Mouse (Mus musculus) cerebellum, adult 8-10 months (tissue): ENCODE data around the gene Gdf2.
A peak's percentile ranks its signal among the peaks of the same experiment; 100 is the strongest.

Source experiments
- DNase-seq: peaks from one replicate; pipeline ENCODE4 v3.0.0; 2022

The Gdf2 gene

GRCm38 (mm10) chr14:33958186-33958585, 17.3 kb downstream of the Gdf2 start:
- no peak for DNase-seq

- no peak for DNase-seq
These were observed 18.0 kb downstream of the Gdf2 start for GRCm38 (mm10) chr14:33958841-33959240.

- peak; percentile 59 for DNase-seq
These were observed 18.5 kb downstream of the Gdf2 start for GRCm38 (mm10) chr14:33959341-33959740.

- no peak for DNase-seq
These were observed 24.8 kb downstream of the Gdf2 start for GRCm38 (mm10) chr14:33965675-33966074.

- no peak for DNase-seq
These were observed 31.8 kb downstream of the Gdf2 start for GRCm38 (mm10) chr14:33972679-33973078.

GRCm38 (mm10) chr14:33974752-33975151, 33.9 kb downstream of the Gdf2 start:
- DNase-seq, result no peak

- no peak for DNase-seq
These were observed 36.9 kb downstream of the Gdf2 start for GRCm38 (mm10) chr14:33977748-33978147.

GRCm38 (mm10) chr14:33978604-33979059, 37.8 kb downstream of the Gdf2 start, which contains the start of gene Zfp488:
Zfp488 (minus strand) TSS chr14:33978764.
- no peak for DNase-seq

- no peak for DNase-seq
These were observed 48.4 kb downstream of the Gdf2 start for GRCm38 (mm10) chr14:33989201-33989600.

- DNase-seq, result peak; percentile 71
These were observed 51.1 kb downstream of the Gdf2 start for GRCm38 (mm10) chr14:33991971-33992370.

- DNase-seq, result no peak
These were observed 52.2 kb downstream of the Gdf2 start for GRCm38 (mm10) chr14:33993051-33993450.

- no peak for DNase-seq
These were observed 52.9 kb downstream of the Gdf2 start for GRCm38 (mm10) chr14:33993521-33994289.
